Comparison of ENCODE assay signal across 8 mouse cellular contexts in genomic region chr15:97849116-97849911, GRCm38 (mm10). TPM values are rescaled to one million over a fixed set of nuclear protein-coding genes. Genes with fewer than 3 reads are reported as not detected.
DNase-seq lines count a peak whose midpoint lies in the region; ATAC-seq and TF ChIP-seq lines count a peak whose summit lies in the region.

No protein-coding gene starts in this region.

- in situ Hi-C loops in Patski (cut with MboI; ENCODE audit: low pct_unique_long_range_greater_than_20kb), result loop anchor here (5.0 kb wide), 2 partner anchors 57 to 132 kb away; no protein-coding TSS in a partner anchor

- peak; percentile 79 for TF ChIP-seq CTCF in Patski (IDR thresholded peaks at IDR 0.05)
- TF ChIP-seq CTCF in lung, postnatal 0 days (IDR thresholded peaks at IDR 0.05), result peak; percentile 91

- TF ChIP-seq EP300 in lung, postnatal 0 days (IDR thresholded peaks at IDR 0.05), result no peak; the same call in 1 of the 2 replicates

- no peak overlapping the region for H3K27ac ChIP-seq in hindbrain, embryonic 12.5 days
- H3K27ac ChIP-seq in lung, postnatal 0 days (ENCODE audit: low read length), result peak overlapping the region; percentile 11

- WGBS in hindbrain, embryonic 12.5 days, result 6% methylated on average over 19 of the region's 19 CpGs
- WGBS in lung, postnatal 0 days, result 4% methylated on average over 19 of the region's 19 CpGs

- H3K4me1 ChIP-seq in hindbrain, embryonic 12.5 days, result no peaks in the 10 kb centered on the region; the same call in 1 of the 2 replicates
- H3K4me1 ChIP-seq in lung, postnatal 0 days (ENCODE audit: insufficient read depth, low read depth, low read length), result no peaks in the 10 kb centered on the region

- POLR2A ChIA-PET in Patski (lab: Charles Lee), result interaction anchor here (0.9 to 2.8 kb wide), 8 partner anchors 20 to 61 kb away, joined by 3 to 15 read pairs (median 4); no protein-coding TSS in a partner anchor

- H3K9me3 ChIP-seq in hindbrain, embryonic 12.5 days (replicated peaks), result no peaks in the 10 kb centered on the region
- no peaks in the 10 kb centered on the region for H3K9me3 ChIP-seq in lung, postnatal 0 days (ENCODE audit: low read length)

- peak overlapping the region; percentile 67 for H3K4me2 ChIP-seq in hindbrain, embryonic 12.5 days (replicated peaks)
- peak overlapping the region; percentile 56 for H3K4me2 ChIP-seq in lung, postnatal 0 days (replicated peaks; ENCODE audit: low read depth, low read length)

- H3K9ac ChIP-seq in hindbrain, embryonic 12.5 days, result peak overlapping the region; percentile 35
- no peak overlapping the region for H3K9ac ChIP-seq in lung, postnatal 0 days (replicated peaks; ENCODE audit: low read depth)

- peak overlapping the region; percentile 28 for H3K4me3 ChIP-seq in hindbrain, embryonic 12.5 days
- peak overlapping the region; percentile 19; the same call in 1 of the 2 replicates for H3K4me3 ChIP-seq in lung, postnatal 0 days (ENCODE audit: low read depth, low read length)

- DNase-seq in Patski (ENCODE audit: low read depth, low spot score), result no peak
- peak; percentile 85 for DNase-seq in cerebellum, adult 9-11 months
- DNase-seq in frontal cortex, postnatal 10 days (ENCODE audit: low spot score in 2 of 2), result peak; percentile 71 to 86
- peak; percentile 92 for DNase-seq in layer of hippocampus, postnatal 10 days (ENCODE audit: low spot score in 2 of 2)
- DNase-seq in lung, postnatal 0 days (ENCODE audit: low spot score), result peak; percentile 90
- DNase-seq in ovary, postnatal 36 days (ENCODE audit: low spot score), result peak; percentile 71
- DNase-seq in thymus, postnatal 14 days, result peak; percentile 87

- H3K36me3 ChIP-seq in hindbrain, embryonic 12.5 days, result no peaks in the 10 kb centered on the region
- no peaks in the 10 kb centered on the region for H3K36me3 ChIP-seq in lung, postnatal 0 days (ENCODE audit: insufficient read depth, low read length)

- H3K27me3 ChIP-seq in Patski, result no peaks in the 10 kb centered on the region
- H3K27me3 ChIP-seq in hindbrain, embryonic 12.5 days, result no peaks in the 10 kb centered on the region
- H3K27me3 ChIP-seq in lung, postnatal 0 days (replicated peaks; ENCODE audit: insufficient read depth, low read length), result no peaks in the 10 kb centered on the region

- ATAC-seq in Patski, result peak; percentile 24
- peak; percentile 69 for ATAC-seq in hindbrain, embryonic 12.5 days (ENCODE audit: low FRiP score)
- ATAC-seq in lung, postnatal 0 days, result peak; percentile 83

- CTCF ChIA-PET in Patski (lab: Charles Lee), result interaction anchor here (0.8 to 5.6 kb wide), 31 partner anchors 11 to 183 kb away, joined by 3 to 54 read pairs (median 10); partner anchors contain the start of genes Slc48a1 and Tmem106c

RNA-seq across cellular contexts. Expression of gene Hdac7, which starts 5.0 kb away (rescaled TPM):
- 210 TPM for polyA plus RNA-seq in Patski (2021)
- polyA plus RNA-seq in hindbrain, embryonic 12.5 days (2016; fragmentation: Nextera tagmentation; extraction: Ambion mirVana), result 26.7 and 29.1 TPM in 2 replicates
- total RNA-seq in layer of hippocampus, postnatal 10 days (2021), result 10 to 100 TPM; 29.1 to 32.0 TPM
- 43.2 and 52.1 TPM in 2 replicates for polyA plus RNA-seq in lung, postnatal 0 days (2015; fragmentation: Nextera tagmentation; extraction: Ambion mirVana)

Comparison
In these comparisons a context has a peak if more than half of its experiments do, and no peak if none do; other contexts are left out.
1. ATAC-seq: peak in every context shown above with its lines; median percentile 83 in lung, postnatal 0 days; 69 in hindbrain, embryonic 12.5 days; 24 in Patski.